Mouse (Mus musculus) R1 (cell line): Measurements from ENCODE around the gene Agrp.

Source experiments
- DNase-seq: peaks from one replicate; pipeline ENCODE4 v3.0.0-alpha.2; 2018; ENCODE audit warnings: low read depth, low spot score

Gene Agrp

DNA sequence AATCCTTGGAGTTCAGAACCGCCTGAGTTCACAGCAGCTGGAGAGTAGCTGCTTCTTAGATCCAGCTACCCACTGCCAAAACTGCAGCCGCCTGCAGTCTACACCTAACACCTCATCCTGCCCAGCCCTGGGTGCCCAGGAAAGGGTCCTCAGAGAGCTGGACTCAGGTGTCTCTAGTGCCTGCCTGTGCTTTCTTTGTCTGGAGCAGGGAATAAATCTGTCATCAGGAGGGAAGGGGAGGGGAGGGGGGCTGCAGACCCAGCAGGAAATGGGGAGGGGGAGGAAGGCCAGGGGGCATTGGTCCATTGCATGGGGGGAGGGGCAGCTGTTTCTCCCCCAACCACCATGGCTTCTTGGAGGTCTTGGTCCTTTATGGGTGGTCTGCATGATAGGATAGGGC lies 117.6 kb downstream of the Agrp start:
- no peak for DNase-seq

DNA sequence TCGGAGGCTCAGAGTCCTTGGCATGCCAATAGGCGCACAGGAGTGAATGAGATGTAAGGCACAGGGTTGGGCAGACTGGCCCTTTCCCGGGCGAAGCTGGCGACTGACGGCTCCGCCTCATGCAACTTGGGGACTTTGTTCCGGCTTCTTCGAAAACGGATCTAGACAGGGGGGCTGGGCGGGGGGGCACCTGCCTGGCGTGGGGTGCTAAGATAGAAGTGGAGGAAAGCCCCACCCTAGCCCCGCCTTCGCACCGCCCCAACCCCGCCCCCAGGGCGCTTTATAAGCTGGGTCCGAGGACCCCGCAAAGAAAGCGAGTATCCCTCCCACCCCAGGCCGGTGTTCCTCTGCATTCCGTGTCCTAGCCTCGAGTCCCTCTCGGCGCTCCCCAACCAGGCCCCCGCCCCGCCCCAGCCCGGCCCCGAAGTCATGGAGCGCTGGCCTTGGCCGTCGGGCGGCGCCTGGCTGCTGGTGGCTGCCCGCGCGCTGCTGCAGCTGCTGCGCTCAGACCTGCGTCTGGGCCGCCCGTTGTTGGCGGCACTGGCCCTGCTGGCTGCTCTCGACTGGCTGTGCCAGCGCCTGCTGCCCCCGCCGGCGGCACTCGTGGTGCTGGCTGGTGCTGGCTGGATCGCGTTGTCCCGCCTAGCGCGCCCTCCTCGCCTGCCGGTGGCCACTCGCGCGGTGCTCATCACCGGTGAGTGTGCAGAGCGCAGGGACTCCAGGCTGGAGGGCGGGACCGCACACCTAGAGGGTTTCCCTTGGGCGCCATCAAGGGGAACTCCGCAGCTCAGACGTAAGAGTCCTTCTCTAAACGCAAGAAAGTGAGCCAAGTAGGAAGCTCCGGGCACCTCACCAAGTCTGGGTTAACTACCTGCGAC lies 118.5 kb downstream of the Agrp start, which contains the start of gene Hsd11b2:
Gene Hsd11b2, plus strand, starts transcription at position 320 of the 878 bp plus-strand sequence.
- peak; percentile 65 for DNase-seq

- DNase-seq = no peak
These were observed 119.8 kb downstream of the Agrp start for GRCm38 (mm10) chr8:105517346-105517745.
